Mouse (Mus musculus) brain, adult 10 weeks (tissue): ENCODE results near the gene Sntb2. TPM values are rescaled to one million over a fixed set of nuclear protein-coding genes. Genes with fewer than 3 reads are reported as not detected.

Experiments used
- polyA plus RNA-seq: library from polyadenylated mRNA; stranded (reverse); fragments of 350-450 nt; fragmentation: Illumina TruSeq; extraction: RNeasy Lipid Tissue Mini Kit (QIAGEN cat#74804); gene quantifications from one replicate; pipeline ENCODE4 v1.2.3, GENCODE M21; 2015; ENCODE audit warnings: low read depth, low replicate concordance

Sntb2 gene
- polyA plus RNA-seq, result 7.2 TPM

GRCm38 (mm10) chr8:106935324-106935869, at the start of gene Sntb2:
TSS of gene Sntb2 (plus strand) at chr8:106935750.

GRCm38 (mm10) chr8:106893481-106894156, 41.9 kb upstream of the Sntb2 start, which contains the start of gene Utp4:
TSS of gene Utp4 (plus strand) at chr8:106893636.

GRCm38 (mm10) chr8:107030650-107031576, 95.4 kb downstream of the Sntb2 start, which contains the start of gene Vps4a:
TSS of gene Vps4a (plus strand) at chr8:107031222.

GRCm38 (mm10) chr8:107048061-107048941, 112.8 kb downstream of the Sntb2 start, which contains the start of gene Pdf:
TSS of gene Pdf (minus strand) at chr8:107048614.

GRCm38 (mm10) chr8:107056076-107056972, 120.8 kb downstream of the Sntb2 start, which contains the start of the genes Cog8 and Nip7:
TSS of gene Cog8 (minus strand) at chr8:107056689.
TSS of gene Nip7 (plus strand) at chr8:107056877.

GRCm38 (mm10) chr8:107065511-107066496, 130.3 kb downstream of the Sntb2 start, which contains the start of gene Tmed6:
TSS of gene Tmed6 (minus strand) at chr8:107065644.

Other genes starting within 250 kb of the Sntb2 start
- gene Has3, start 65.5 kb upstream of the Sntb2 start, polyA plus RNA-seq, result 1.2 TPM
- gene Utp4, start 42.1 kb upstream of the Sntb2 start, polyA plus RNA-seq, result 26.7 TPM
- gene Vps4a, start 95.5 kb downstream of the Sntb2 start, polyA plus RNA-seq, result 124 TPM
- 34.1 TPM for gene Pdf, start 112.9 kb downstream of the Sntb2 start, polyA plus RNA-seq
- gene Cog8, start 120.9 kb downstream of the Sntb2 start, polyA plus RNA-seq, result 27.1 TPM
- gene Nip7, start 121.1 kb downstream of the Sntb2 start, polyA plus RNA-seq, result 45.9 TPM
- gene Tmed6, start 129.9 kb downstream of the Sntb2 start, polyA plus RNA-seq, result not detected
- 34.8 TPM for gene Terf2, start 160.8 kb downstream of the Sntb2 start, polyA plus RNA-seq
- 93.6 TPM for gene Cyb5b, start 214.9 kb downstream of the Sntb2 start, polyA plus RNA-seq